Mouse (Mus musculus): ENCODE results near the gene Tns1. TPM values are rescaled to one million over a fixed set of nuclear protein-coding genes. Genes with fewer than 3 reads are reported as not detected.

Tns1 gene
- polyA plus RNA-seq, 1 experiment from 2014 or later = 15.9 TPM

DNA sequence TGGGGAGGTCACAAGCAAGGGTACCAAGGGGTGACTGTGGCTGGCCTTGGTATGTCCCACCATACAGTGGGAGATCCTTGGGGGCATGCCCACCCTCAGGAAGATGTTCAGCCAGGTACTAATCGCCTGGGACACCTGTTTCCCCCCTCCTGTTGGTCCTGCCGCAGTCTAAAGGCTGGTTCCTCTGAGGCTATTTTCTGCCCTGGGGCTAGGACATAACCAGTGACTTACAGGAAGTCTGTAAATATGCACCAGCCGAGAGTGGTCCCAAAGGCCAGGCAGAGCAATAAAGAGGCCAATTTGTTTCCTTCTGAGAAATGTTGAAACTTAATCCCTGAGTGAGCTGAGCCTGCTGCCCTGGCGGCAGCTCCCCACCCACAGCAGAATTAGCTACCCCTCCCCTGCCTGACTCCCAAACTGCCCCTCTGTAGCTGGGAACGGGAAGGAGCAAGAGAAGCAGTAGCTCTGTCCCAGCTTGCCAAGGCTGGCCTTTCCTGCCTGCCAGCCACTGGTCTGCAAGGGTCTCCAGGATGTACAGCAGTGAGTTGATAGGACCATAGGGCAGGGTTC is 154.0 kb downstream of the Tns1 start:
- no peak for DNase-seq (ENCODE audit: extremely low spot score, low spot score)
- H3K9me3 ChIP-seq = no peaks in the 10 kb centered on the region
- 45% methylated on average over 5 of the region's 5 CpGs for WGBS
- no peak overlapping the region for H3K27ac ChIP-seq
- H3K4me3 ChIP-seq = no peak overlapping the region
- 0 out of 2 replicates have a peak, but pooled peaks cover 6% of the 10 kb centered on the region for H3K36me3 ChIP-seq (replicated peaks)
- H3K4me1 ChIP-seq = peaks cover 41% of the 10 kb centered on the region
- peaks cover 14% of the 10 kb centered on the region; the same call in 1 of the 2 replicates for H3K27me3 ChIP-seq (ENCODE audit: poor library complexity, severe bottlenecking)

- peaks cover 14% of the 10 kb centered on the region; the same call in 1 of the 2 replicates for H3K27me3 ChIP-seq (ENCODE audit: poor library complexity, severe bottlenecking)
- H3K27ac ChIP-seq = peak overlapping the region; percentile 60
- H3K9me3 ChIP-seq = no peaks in the 10 kb centered on the region
- DNase-seq (ENCODE audit: extremely low spot score, low spot score) = peak; percentile 34
- H3K36me3 ChIP-seq (replicated peaks) = 0 out of 2 replicates have a peak, but pooled peaks cover 2% of the 10 kb centered on the region
- H3K4me3 ChIP-seq = no peak overlapping the region
- 19% methylated on average over 13 of the region's 13 CpGs for WGBS
- H3K4me1 ChIP-seq = peaks cover 43% of the 10 kb centered on the region
These were observed 155.3 kb downstream of the Tns1 start for GRCm38 (mm10) chr1:73968712-73969511.

DNA sequence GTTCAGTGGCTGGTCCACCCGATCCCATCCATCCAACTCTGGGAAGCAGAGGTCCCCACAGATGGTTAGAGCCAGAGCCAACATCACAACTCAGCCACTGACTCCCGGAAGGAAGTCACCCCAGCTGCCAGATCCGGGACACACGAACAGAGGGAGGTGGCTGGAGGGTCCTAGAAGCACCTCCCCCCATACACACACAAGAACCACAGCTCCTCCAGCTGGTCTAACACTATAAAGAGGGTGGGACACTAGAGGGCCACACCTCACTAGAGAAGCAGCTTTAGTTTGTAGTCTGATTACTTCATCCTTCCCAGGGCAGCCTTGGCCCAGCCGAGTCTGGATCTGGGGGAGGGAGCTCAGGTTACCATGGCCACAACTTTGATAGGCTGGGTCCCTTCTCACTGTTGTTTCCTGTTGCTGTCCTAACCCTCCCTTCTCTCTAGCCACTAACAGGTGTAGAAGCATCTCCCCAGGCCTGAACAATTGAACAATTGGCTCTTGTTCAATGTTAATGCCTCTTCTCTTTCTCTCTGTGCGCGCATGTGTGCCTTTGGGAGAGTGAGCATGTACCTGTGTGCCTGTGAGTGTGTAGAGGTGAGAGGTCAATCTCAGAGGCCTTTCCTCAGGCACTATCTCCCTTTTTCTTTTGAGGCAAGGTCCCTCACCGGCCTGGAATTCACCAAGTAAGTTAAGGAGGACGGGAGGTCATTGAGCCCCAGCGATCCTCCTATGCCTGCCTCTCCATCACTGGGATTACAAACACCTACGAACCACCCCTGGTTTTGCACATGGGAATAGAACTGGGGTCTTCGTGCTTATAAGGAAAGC is 157.6 kb downstream of the Tns1 start:
- Histone ChIP-seq H3K4me1 (peaks cover 64% of the 10 kb centered on the region), H3K27ac (no peak overlapping the region), H3K9me3 (no peaks in the 10 kb centered on the region), H3K4me3 (no peak overlapping the region), H3K27me3 (ENCODE audit: poor library complexity, severe bottlenecking) (peaks cover 14% of the 10 kb centered on the region; the same call in 1 of the 2 replicates), H3K36me3 (replicated peaks) (no peaks in the 10 kb centered on the region)
- no peak for DNase-seq (ENCODE audit: extremely low spot score, low spot score)
- WGBS = 69% methylated on average over 12 of the region's 12 CpGs

DNA sequence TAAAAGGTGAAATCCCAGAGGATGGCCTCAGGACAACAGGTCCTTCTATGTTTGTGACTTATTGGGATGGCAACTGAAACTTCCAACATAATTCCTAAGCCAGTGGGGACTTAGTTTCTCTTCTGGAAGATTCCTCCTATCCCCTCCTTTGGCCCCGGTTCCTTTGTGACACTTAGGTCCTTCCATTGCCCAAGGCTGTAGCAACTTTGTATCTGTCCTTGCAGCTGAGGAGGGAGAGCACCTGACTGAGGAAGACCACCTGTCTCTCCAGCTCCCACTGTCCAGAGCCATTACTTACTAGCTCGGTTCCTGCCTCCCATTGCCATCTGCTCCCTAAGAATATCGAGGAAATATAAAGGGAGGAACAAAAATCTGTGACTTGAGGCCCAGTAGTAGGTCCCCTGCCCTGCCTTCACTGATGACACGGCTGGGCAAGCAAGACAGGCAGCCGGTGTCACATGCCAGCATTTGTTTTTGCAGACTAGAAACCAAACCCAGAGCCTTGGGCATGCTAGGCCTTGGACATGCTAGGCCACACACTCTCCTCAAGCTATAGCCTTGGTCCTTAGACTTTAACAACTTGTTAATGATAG is 160.0 kb downstream of the Tns1 start:
- Histone ChIP-seq H3K4me3 (no peak overlapping the region), H3K27me3 (ENCODE audit: poor library complexity, severe bottlenecking) (peaks cover 6% of the 10 kb centered on the region; the same call in 1 of the 2 replicates), H3K9me3 (no peaks in the 10 kb centered on the region), H3K27ac (no peak overlapping the region), H3K36me3 (replicated peaks) (no peaks in the 10 kb centered on the region), H3K4me1 (peaks cover 49% of the 10 kb centered on the region)
- no peak for DNase-seq (ENCODE audit: extremely low spot score, low spot score)
- 92% methylated on average over 5 of the region's 5 CpGs for WGBS

- DNase-seq (ENCODE audit: extremely low spot score, low spot score) = no peak
- Histone ChIP-seq H3K4me3 (no peak overlapping the region), H3K4me1 (peaks cover 44% of the 10 kb centered on the region), H3K27ac (peak overlapping the region; percentile 75), H3K9me3 (no peaks in the 10 kb centered on the region), H3K36me3 (replicated peaks) (no peaks in the 10 kb centered on the region), H3K27me3 (ENCODE audit: poor library complexity, severe bottlenecking) (peaks cover 5% of the 10 kb centered on the region; the same call in 1 of the 2 replicates)
- 50% methylated on average over 8 of the region's 8 CpGs for WGBS
These were observed 160.6 kb downstream of the Tns1 start for GRCm38 (mm10) chr1:73963626-73964025.

- Histone ChIP-seq H3K36me3 (replicated peaks) (no peaks in the 10 kb centered on the region), H3K4me1 (peaks cover 43% of the 10 kb centered on the region), H3K9me3 (no peaks in the 10 kb centered on the region), H3K27ac (peak overlapping the region; percentile 75), H3K27me3 (ENCODE audit: poor library complexity, severe bottlenecking) (no peaks in the 10 kb centered on the region), H3K4me3 (peak overlapping the region; percentile 27; the same call in 1 of the 2 replicates)
- WGBS = 14% methylated on average over 12 of the region's 12 CpGs
- DNase-seq (ENCODE audit: extremely low spot score, low spot score) = peak; percentile 71
These were observed 161.4 kb downstream of the Tns1 start for GRCm38 (mm10) chr1:73962668-73963371.

DNA sequence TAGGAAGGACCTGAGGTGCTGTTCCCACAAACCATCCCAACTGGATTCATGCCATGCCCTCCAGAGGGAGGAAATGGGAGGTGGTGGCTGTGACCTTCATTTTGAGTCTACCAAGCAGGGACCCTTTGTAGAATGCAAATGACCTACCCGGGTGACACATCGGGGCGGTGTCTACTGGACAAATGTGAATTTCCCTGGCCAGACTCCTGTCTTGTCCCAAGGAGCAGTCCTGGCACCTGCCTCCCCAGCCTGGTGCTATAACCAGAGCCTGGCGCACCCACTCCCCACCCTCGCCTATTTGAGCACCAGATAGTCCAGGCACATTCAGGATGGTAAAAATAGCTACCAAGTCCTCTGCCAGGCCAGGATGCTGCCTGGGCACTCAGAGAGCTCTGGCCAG is 162.2 kb downstream of the Tns1 start:
- DNase-seq (ENCODE audit: extremely low spot score, low spot score) = no peak
- Histone ChIP-seq H3K27me3 (ENCODE audit: poor library complexity, severe bottlenecking) (no peaks in the 10 kb centered on the region), H3K36me3 (replicated peaks) (no peaks in the 10 kb centered on the region), H3K4me3 (no peak overlapping the region), H3K4me1 (peaks cover 38% of the 10 kb centered on the region), H3K27ac (peak overlapping the region; percentile 75; the same call in 1 of the 2 replicates), H3K9me3 (no peaks in the 10 kb centered on the region)
- 88% methylated on average over 5 of the region's 5 CpGs for WGBS

GRCm38 (mm10) chr1:73959758-73960157 is 164.5 kb downstream of the Tns1 start:
- no peaks in the 10 kb centered on the region for H3K27me3 ChIP-seq (ENCODE audit: poor library complexity, severe bottlenecking)
- no peak overlapping the region for H3K4me3 ChIP-seq
- WGBS = 88% methylated on average over 10 of the region's 10 CpGs
- H3K36me3 ChIP-seq (replicated peaks) = no peaks in the 10 kb centered on the region
- H3K27ac ChIP-seq = no peak overlapping the region
- peaks cover 45% of the 10 kb centered on the region for H3K4me1 ChIP-seq
- H3K9me3 ChIP-seq = no peaks in the 10 kb centered on the region
- DNase-seq (ENCODE audit: extremely low spot score, low spot score) = no peak

- 84% methylated on average over 6 of the region's 6 CpGs for WGBS
- H3K4me1 ChIP-seq = peaks cover 50% of the 10 kb centered on the region
- no peaks in the 10 kb centered on the region for H3K27me3 ChIP-seq (ENCODE audit: poor library complexity, severe bottlenecking)
- DNase-seq (ENCODE audit: extremely low spot score, low spot score) = no peak
- H3K27ac ChIP-seq = no peak overlapping the region
- H3K9me3 ChIP-seq = no peaks in the 10 kb centered on the region
- no peak overlapping the region for H3K4me3 ChIP-seq
- no peaks in the 10 kb centered on the region for H3K36me3 ChIP-seq (replicated peaks)
These were observed 164.9 kb downstream of the Tns1 start for GRCm38 (mm10) chr1:73959344-73959743.

DNA sequence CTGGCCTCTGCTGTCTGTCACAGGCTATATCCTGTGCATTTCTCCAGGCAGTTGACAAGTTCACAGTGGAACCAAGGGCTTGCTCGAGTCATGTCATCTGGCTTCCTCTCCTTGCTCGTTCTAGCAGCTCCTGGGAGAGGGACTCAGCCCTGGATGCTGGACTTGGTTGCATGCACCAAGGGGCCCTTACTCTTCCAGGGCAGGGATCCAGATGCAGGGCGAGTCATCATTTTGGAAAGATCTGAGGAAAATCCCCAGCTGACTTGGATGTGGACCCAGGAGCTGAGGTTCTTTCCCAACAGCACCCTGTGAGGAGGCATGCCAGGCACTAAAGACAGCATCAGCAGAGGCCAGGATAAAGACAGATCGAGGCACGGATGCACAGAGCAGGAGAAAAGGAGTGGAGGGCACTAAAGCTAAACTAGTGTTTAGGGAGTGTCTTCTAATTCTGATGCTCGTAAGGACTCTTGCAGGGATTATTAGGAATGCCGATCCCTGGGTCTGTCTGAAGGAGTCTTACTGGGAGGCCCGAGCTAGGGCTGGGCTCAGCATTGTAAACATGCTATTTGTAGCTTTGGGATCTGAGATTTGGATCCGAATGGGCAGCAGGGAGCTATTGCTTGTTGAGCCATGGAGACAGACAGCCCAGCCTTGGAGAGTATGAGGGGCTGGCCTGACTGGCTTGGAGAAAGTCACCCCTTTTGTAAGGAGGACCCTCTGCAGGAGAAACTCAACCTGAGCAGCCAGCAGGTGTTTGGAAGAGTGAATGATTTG is 165.9 kb downstream of the Tns1 start:
- no peaks in the 10 kb centered on the region for H3K27me3 ChIP-seq (ENCODE audit: poor library complexity, severe bottlenecking)
- no peak overlapping the region for H3K27ac ChIP-seq
- no peaks in the 10 kb centered on the region for H3K9me3 ChIP-seq
- WGBS = 47% methylated on average over 9 of the region's 9 CpGs
- no peak for DNase-seq (ENCODE audit: extremely low spot score, low spot score)
- peaks cover 45% of the 10 kb centered on the region for H3K4me1 ChIP-seq
- no peak overlapping the region for H3K4me3 ChIP-seq
- peaks cover 3% of the 10 kb centered on the region for H3K36me3 ChIP-seq (replicated peaks)

DNA sequence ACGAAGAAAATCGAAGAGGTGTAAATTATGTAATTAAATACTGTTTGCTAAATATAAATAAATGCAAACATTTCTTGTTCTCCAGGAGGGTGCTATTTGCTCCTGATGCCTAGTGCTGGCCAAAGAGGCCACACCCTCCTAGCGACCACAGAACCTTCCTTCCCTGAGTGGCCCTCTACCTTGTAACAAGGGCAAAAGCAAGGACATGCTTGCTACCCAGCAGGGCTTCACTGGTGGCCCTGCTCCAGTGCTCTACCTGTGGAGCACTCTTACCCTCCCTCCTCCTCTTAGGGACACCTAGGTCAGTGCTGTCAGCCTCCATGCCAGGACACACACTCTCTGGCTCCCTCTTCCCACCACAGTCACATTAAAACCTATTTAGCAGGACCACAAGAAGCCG is 166.8 kb downstream of the Tns1 start:
- no peak overlapping the region for H3K4me3 ChIP-seq
- H3K27ac ChIP-seq = no peak overlapping the region
- no peaks in the 10 kb centered on the region for H3K27me3 ChIP-seq (ENCODE audit: poor library complexity, severe bottlenecking)
- 88% methylated on average over 4 of the region's 4 CpGs for WGBS
- peaks cover 35% of the 10 kb centered on the region for H3K4me1 ChIP-seq
- H3K36me3 ChIP-seq (replicated peaks) = peaks cover 13% of the 10 kb centered on the region
- no peak for DNase-seq (ENCODE audit: extremely low spot score, low spot score)
- H3K9me3 ChIP-seq = no peaks in the 10 kb centered on the region
